Mouse (Mus musculus) hindbrain, embryonic 16.5 days (tissue): ENCODE measurements at regions not wholly inside any gene's neighbourhood (a gene's known extent, or its start where the extent isn't known, plus 50 kb on each side); places are given as distances from the start of the nearest gene placed in this dataset.

ENCODE experiments used
- ATAC-seq: fragments of 200-750 bp; cut with Nextera tagmentation; 2 replicates; pipeline ENCODE4 v1.8.0; 2017; ENCODE audit warnings: moderate TSS enrichment, moderate library complexity
- H3K27ac ChIP-seq: fragments of 300-500 bp; sonication (generic); 2 replicates; pipeline ENCODE4 v1.5.1; 2014; ENCODE audit warnings: low read depth, mild to moderate bottlenecking, control low read depth, low read length, moderate library complexity
- H3K27me3 ChIP-seq: fragments of 300-500 bp; sonication (generic); replicated peaks from 2 replicates; pipeline ENCODE4 v1.6.1; 2014; ENCODE audit warnings: low read length; ENCODE audit not compliant: control insufficient read depth, insufficient read depth
- H3K36me3 ChIP-seq: fragments of 300-500 bp; sonication (generic); 2 replicates; pipeline ENCODE4 v1.6.1; 2014; ENCODE audit warnings: mild to moderate bottlenecking, low read length, moderate library complexity, mixed read lengths; ENCODE audit not compliant: control insufficient read depth, insufficient read depth
- H3K4me1 ChIP-seq: fragments of 300-500 bp; sonication (generic); 2 replicates; pipeline ENCODE4 v1.6.1; 2014; ENCODE audit warnings: low read depth, low read length; ENCODE audit not compliant: control insufficient read depth, insufficient read depth
- H3K4me2 ChIP-seq: fragments of 300-500 bp; sonication (generic); 2 replicates; pipeline ENCODE4 v1.6.1; 2014; ENCODE audit warnings: mild to moderate bottlenecking, low read length, control low read depth, moderate library complexity
- H3K4me3 ChIP-seq: fragments of 300-500 bp; sonication (generic); 2 replicates; pipeline ENCODE4 v1.5.1; 2014; ENCODE audit warnings: mild to moderate bottlenecking, low read length, control low read depth, moderate library complexity
- H3K9ac ChIP-seq: fragments of 300-500 bp; sonication (generic); 2 replicates; pipeline ENCODE4 v1.6.1; 2014; ENCODE audit warnings: low read depth, mild to moderate bottlenecking, control low read depth, low read length, moderate library complexity
- H3K9me3 ChIP-seq: fragments of 300-500 bp; sonication (generic); 2 replicates; pipeline ENCODE4 v1.6.1; 2014; ENCODE audit warnings: mild to moderate bottlenecking, low read length, moderate library complexity; ENCODE audit not compliant: control insufficient read depth
- WGBS: fragments of 180-500 bp; shearing (Covaris S2); extraction: QIAGEN DNeasy Blood & Tissue Kit; methylation state at CpG from one replicate; pipeline ENCODE4 v1.1.7; 2014; 5-methylcytosine and 5-hydroxymethylcytosine counted together

- no peaks in the 10 kb centered on the region for H3K4me1 ChIP-seq
- H3K9me3 ChIP-seq = no peaks in the 10 kb centered on the region
- no peaks in the 10 kb centered on the region for H3K27me3 ChIP-seq
- H3K36me3 ChIP-seq = no peaks in the 10 kb centered on the region
- H3K4me2 ChIP-seq = no peak overlapping the region
- peak; percentile 69 for ATAC-seq
- no peak overlapping the region for H3K4me3 ChIP-seq
- H3K9ac ChIP-seq = no peak overlapping the region
- no peak overlapping the region for H3K27ac ChIP-seq
- 5% methylated on average over 3 of the region's 3 CpGs for WGBS
Observed at GRCm38 (mm10) chrX:136321692-136322091, 51.6 kb downstream of the Bex3 start.

- 47% methylated on average over 2 of the region's 2 CpGs for WGBS
- ATAC-seq = no peak
Observed at GRCm38 (mm10) chrX:136365809-136366208, 95.8 kb downstream of the Bex3 start.

More at GRCm38 (mm10) chrX:136365809-136366208, 95.8 kb downstream of the Bex3 start:
- H3K4me1 ChIP-seq = no peaks in the 10 kb centered on the region
- H3K9ac ChIP-seq = no peak overlapping the region
- no peaks in the 10 kb centered on the region for H3K9me3 ChIP-seq
- H3K27ac ChIP-seq = no peak overlapping the region
- H3K27me3 ChIP-seq = no peaks in the 10 kb centered on the region
- no peak overlapping the region for H3K4me2 ChIP-seq
- no peak overlapping the region for H3K4me3 ChIP-seq
- no peaks in the 10 kb centered on the region for H3K36me3 ChIP-seq
